Mouse (Mus musculus) ovary, postnatal 10 days (tissue): Measurements from ENCODE around the gene Lgals2.
"Not testable (repeated sequence)": the region's sequence is repeated elsewhere in the genome, so short reads cannot be mapped to it uniquely, and the experiment has no call there.

Experiments
- DNase-seq: peaks from one replicate; pipeline ENCODE4 v3.0.0; 2022; ENCODE audit warnings: low spot score

The Lgals2 gene

DNA sequence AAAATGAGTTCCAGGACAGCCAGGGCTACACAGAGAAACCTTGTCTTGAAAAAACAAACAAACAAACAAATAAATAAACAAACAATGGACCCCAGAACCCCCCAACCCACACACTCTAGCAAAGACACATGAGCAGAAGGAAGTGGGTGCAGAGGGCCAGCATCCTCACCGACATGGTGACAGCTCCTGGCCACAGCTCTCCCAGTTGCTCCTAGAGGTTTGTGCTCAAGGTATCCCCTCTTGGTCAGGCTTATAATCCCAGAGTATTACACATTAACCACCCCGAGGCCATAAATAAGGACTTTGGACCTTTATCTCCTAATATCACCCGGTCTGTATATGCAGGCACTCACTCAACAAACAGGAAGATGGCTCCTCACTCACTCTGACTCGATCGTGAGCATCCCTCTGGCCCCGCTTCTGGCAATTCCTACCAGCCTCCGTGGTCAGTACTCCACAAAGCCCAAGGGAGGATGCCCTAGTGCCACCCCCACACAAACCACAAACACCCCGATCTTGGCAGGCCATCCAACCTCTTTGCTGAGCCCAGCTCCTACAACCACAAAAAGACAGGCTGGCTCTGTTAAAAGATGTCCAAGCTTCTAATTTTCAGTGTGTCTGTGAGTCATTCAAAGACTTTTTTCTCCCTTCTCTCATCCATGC, at the start of gene Lgals2:
Lgals2 (minus strand) TSS at position 227 of the 663 bp plus-strand sequence.
- no peak for DNase-seq

GRCm38 (mm10) chr15:78903243-78903642, 47.9 kb upstream of the Lgals2 start:
- peak; percentile 70 for DNase-seq

GRCm38 (mm10) chr15:78901422-78901789, 46.1 kb upstream of the Lgals2 start:
- no peak for DNase-seq

DNA sequence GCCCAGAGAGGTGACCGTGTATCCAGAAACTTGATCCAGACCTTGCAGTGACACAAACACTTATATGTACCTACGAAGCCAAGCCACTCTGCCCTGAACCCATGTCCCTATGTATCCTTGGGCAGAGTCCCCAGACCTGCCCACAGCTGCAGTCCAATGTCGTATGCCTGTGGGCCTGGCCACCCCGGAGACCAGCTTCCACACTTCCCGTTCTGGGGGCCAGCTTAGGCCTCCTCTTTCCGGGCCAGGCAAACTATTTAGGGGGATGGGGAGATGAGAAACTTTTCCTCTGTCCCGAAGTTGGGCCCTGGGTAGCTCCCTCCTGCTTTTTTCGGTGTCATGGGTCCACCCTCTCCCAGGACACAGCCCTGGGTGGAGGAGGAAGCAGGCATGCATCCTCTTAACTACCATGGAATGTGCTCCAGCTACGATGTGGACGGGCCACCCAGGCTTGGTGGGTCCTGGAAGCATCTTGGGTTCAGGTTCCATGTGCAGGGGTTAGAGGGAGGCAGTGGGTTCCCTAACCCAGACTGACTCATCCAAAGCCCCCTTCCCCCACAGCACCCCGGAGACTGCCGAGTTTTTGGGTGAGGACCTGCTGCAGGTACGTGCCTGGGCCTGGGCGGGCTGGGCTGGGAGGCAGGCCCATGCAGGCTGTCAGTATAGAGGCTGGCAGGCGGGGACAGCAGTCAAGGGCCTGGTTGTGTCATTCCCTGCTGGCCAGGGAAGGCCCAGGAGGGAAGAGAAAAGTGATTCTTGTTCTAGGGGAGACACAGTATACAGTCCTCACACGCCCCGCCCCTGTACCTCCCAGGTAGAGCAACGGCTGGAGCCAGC, 45.5 kb upstream of the Lgals2 start:
- no peak for DNase-seq

DNA sequence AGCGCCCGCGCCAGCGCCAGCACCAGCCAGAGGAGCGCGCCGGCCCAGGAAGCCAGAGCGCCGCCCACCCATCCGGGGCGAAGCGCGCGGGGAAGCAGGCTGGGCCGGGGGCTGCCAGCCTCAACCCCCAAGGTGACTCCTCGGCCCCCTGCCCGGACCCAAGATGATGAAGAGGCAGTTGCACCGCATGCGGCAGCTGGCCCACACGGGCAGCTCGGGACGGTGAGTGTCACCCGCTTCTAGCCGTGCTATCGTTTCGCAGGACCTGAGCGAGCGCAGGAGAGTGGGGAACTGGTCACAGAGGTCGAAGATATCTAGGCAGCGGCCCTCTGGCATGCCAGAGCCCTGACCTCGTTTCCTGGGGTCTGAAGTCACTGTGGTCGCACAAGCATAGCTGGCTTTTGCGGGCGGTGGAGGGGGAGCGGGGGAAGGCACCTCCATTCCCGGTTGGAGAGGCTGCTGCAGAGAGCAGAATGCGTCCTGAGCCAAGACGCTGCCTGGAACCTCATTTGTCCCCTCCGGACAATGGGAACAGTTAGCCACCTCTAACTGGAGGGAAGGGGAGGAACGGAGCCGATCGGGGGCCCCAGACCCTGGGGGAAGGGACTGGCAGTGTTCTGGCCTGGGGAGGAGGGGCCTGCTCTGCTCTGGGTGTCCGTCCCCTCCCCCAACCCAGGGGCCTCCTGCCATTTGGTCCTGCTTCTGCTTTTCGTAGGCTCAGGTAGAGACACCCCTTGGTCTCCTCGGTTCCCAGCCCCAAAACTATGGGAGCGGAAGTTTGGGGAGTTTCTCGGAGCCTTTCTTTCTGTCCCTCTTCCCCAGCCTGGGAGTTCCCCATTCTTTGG, 44.6 kb upstream of the Lgals2 start, which contains the start of gene Sh3bp1:
Sh3bp1 (plus strand) TSS at position 29 of the 845 bp plus-strand sequence.
- DNase-seq = peak; percentile 53

GRCm38 (mm10) chr15:78899409-78899739, 44.0 kb upstream of the Lgals2 start, which contains the start of gene Gm49510:
TSS of gene Gm49510 (plus strand) at chr15:78899667.
- DNase-seq = no peak

DNA sequence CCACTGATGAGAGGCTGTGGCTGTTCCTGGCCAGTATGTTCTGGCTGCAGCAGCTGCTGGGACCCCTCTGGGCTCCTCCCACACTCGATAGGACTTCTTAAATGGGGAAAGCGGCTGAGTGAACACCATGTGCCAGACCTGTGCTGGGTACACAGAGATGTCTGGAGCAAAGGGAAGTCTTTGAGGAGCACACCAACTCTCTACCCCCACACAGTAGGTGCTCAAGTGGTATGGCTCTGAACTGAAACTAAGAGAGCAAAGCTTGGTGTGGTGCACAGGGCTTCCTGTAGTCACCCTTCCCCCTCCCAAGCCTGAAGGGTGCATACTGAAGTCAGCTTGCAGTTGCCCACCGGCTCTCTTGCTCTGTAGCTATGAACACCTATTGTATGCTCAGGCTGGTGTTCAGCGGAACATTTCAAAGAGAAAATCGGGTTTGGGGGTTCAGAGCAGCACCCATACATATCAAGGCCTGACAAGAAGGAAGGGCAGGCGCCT, 43.2 kb upstream of the Lgals2 start:
- DNase-seq = no peak

GRCm38 (mm10) chr15:78897488-78897887, 42.2 kb upstream of the Lgals2 start:
- DNase-seq = no peak

DNA sequence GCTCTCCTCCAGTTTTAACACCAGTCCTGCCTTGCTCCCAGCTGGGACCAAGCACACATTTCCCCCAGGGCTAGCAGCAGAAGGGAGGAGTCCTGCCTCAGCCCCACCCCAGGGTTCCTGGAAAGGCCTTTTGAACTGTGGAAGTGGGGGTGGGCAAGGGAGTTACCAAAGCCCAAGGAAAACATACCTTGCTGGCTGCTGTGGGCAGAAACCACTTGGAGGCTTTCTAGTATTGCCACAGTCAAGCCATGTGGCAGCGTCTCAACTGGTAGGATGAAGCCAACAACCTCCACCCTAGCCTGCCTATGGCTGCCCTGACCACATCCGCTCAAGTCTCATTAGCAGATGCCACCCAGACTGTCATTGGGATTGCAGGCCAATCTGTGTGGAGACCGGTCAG, 40.8 kb upstream of the Lgals2 start:
- DNase-seq = no peak

DNA sequence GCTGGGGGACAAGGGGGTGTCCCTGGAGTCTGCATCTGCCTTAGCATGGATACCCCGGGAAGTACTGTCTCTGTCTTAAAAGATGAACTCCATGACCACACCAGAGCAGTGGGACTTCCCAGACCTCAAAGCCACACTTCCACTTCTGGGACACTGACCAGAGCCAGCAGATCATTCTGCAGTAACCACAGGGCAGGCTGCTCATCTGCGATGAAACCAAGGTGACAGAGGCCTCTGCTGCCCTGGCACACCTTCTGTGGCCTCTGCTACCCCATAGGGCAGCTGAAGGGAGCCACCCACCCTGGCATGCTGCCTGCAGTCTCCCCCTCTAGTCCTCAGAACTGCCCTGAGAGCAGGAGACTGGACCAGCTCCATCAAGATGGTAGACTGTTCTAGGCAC, 40.4 kb upstream of the Lgals2 start:
- no peak for DNase-seq

DNA sequence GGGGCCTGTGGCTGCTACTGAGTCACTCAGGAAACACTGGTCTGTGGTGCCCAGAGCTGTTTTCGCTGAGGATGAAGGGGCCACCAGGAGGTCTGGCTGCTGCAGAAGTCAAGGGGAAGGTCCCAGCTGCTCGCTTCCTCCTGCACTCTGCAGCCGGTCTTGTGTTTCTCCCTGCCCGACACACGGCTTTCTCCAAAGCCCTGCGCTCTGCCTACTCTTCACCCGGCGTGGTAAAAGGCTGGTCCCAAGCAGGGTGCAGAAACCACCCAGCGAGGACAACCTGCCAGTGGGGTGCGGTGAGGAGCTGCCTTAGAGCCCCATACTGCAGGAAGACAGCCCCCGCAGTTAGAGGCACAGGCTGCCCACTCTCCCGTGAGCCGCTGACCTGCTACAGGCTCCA, 39.4 kb upstream of the Lgals2 start:
- no peak for DNase-seq

DNA sequence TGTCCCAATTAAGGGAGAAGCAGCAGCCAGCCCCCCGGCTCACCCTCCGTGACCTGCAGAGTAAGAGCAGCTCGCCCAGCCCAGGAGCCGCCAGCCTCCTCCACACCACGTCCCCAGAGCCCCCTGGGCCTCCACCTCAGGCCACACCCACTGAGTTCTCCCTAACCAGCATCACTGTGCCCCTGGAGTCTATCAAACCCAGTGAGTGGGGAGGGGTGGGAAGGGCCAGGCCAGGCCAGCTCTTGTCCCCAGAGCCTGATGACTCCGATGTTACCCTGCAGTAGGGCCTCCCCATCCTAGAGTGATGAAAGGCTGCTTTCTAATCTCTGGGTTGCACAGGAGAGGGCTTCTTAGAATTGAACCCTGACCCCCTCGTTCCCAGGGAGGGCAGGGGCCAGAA, 37.1 kb upstream of the Lgals2 start:
- no peak for DNase-seq

DNA sequence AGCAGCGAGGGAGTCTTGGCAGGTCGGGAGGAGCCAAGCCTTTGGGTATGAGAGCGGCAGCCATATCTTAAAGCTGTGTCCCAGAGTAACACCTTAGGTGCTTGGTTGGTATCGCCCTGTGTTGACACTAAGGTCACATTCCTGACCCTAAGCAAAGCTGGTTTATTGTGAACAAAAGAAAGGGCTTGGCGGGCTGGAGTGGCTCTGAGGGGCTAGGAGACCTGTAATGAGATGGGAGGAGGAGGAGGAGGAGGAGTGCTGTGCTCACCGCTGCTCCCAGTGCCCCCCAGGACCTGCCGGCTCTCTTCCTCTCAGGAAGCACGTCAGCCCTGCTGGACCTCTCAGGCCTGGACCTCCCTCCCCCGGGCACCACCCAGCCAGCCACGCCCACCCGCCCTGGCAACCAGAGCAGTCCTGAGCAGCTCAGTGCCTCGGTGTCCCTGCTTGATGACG, 34.1 kb upstream of the Lgals2 start:
- DNase-seq = no peak

DNA sequence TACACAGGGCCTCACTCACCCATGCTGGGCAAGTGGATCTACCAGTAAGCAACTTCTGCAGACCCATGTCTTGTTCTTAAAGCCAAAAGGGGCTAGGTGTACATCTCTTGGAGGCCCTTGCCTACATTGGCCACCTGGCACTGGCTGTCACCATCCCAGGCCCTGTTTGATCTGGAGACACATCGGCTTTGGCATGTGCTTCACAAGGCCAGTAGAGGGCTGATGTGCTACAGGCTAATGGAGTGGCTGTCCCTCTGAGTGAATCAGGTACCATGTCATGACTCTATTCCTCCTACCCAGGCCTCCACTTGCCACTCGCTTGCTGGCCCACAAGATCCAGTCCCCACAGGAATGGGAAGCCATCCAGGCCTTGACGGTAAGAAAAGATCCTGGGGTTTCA, 26.5 kb upstream of the Lgals2 start:
- DNase-seq = no peak

DNA sequence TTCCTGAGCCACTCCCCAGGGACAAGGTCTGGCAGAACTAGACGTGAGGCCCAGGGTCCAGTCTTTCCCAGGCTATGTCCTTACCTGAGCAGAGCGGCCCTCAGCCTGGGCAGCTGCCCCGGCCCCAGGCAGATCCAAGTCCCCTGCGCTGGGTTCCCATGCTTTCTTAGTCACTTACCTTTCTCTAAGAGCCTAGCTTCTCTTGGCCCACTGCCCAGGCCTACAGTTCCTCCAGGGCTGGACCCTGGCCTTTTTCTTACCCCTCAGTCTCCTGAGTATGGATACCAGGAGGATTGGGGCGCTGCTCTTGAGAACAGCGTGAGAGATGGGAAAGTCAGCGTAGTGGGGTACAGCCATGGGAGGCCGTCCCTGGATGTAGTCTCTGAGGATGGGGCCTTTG, 25.1 kb upstream of the Lgals2 start:
- DNase-seq = no peak

GRCm38 (mm10) chr15:78878792-78879516, 23.6 kb upstream of the Lgals2 start:
- not testable (repeated sequence) for DNase-seq

DNA sequence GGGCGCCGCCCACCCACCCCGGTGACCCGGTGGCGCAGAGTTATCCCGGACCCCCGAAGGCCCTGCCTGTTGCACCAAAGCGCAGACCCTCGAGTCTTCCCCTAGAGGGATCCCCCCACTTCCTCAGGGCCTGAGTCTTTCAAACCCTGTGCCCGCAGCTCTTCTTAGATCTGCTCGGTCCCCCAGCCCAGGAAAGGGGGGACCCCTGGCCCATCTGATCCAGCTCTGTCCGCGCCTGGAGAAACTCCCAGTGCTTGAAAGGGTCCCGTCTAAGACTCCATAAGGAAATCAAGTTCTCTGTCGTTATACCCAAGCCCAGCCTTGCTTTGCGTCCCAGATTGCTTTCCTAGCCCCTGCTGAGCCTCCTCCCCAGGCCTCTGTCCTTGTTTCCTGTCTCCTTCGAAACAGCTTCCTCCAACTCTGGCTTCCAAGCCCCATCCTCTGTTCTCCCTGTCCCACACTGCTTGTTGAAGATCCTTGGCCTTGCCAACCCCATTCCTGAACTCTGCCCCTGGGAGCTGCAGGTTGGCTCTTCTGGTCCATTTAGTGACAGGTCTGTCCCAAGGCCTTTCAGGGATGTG, 22.6 kb upstream of the Lgals2 start:
- no peak for DNase-seq

DNA sequence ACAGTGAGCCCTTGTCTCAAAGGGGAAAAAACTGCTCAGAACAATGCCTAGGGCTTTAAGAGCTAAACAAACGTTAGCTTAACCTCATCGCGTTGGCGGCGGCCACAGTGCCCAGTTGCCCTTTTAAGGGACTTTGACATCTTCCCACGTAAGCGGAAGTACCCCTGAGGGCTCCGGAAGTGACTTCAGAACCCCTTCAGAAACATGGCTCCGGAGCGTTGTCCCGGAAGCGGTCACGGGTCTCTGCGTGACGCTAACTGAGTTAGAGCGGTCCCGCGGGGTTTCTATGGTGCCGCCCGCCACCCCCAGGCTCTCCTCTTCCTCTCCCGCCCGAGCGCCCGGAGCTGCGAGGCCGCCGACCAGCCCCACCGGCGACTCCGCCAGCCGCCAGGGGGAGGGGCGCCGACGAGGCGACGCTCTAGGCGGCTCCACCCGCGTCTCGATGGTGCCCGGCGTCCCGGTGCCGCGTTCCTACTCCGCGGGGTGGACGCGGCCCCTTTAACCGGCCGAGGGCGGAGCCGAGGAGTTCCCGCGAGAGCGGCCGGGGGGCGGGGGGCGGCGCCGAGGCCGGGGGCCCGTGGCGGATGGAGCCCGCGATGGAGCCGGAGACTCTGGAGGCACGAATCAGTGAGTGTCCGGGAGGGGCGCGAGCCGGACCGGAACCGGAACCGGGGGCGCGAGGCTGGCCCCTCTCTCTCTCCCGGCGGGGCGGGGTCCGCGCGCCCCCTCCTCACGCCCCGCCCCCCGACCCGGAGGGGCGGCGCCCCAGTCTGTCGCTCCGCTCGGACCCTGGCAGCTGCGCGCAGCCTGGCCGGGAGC, 21.9 kb upstream of the Lgals2 start, which contains the start of gene Gga1:
Gga1 (plus strand) TSS at position 200 of the 819 bp plus-strand sequence.
- peak; percentile 87 for DNase-seq

- DNase-seq = peak; percentile 64
Observed at GRCm38 (mm10) chr15:78876258-78876696, 20.9 kb upstream of the Lgals2 start.

DNA sequence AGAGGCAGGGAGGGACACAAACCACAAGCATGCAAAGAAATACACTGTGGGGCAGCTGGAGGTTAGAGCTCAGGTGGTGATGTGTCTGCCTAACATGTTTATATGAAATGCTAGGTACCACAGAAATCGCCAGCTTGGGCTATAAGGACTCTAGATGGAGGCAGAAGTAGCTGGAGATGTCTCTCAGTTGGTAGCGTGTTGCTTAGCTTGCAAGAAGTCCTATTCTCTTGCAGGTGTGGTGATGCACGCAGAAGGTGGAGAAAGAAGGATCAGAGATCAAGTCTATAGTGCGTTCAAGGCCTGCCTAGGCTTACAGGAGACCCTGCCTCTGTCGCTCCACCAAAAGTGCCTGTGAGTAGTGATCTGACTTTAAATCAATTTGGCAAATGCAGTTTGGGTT, 20.2 kb upstream of the Lgals2 start:
- no peak for DNase-seq
